Mouse (Mus musculus) left cerebral cortex, adult 9 months (tissue): ENCODE data around the gene Ap3d1.

Source experiments
- DNase-seq, 2 experiments: peaks; one replicate each; pipeline ENCODE4 v3.0.0; 2022; ENCODE audit warnings: low spot score in 2 of 2

The Ap3d1 gene

GRCm38 (mm10) chr10:80742180-80742978 is at the start of gene Ap3d1:
Gene Ap3d1 (minus strand): TSS chr10:80742264.
- DNase-seq = peak; percentile 98 to 99

- DNase-seq = peak in 1 of 2 experiments; percentile 50
Observed at GRCm38 (mm10) chr10:80791476-80792174, 49.6 kb upstream of the Ap3d1 start.

- no peak for DNase-seq
Observed at GRCm38 (mm10) chr10:80790761-80791404, 48.8 kb upstream of the Ap3d1 start.

GRCm38 (mm10) chr10:80787517-80787916 is 45.5 kb upstream of the Ap3d1 start:
- no peak for DNase-seq

DNA sequence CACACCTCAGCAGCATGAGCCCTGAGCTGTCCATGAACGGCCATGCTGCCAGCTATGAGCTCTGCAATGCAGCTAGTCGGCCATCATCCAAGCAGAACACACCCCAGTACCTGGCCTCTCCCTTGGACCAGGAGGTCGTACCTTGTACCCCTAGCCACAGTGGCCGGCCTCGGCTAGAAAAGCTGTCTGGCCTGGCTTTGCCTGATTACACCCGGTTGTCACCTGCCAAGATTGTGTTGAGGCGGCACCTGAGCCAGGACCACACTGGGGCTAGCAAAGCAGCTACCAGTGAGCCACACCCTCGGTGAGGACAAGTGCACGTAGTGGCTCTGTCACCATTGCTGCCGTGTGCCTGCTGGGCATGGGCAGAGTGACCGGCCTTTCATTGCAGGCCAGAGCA is 43.9 kb upstream of the Ap3d1 start:
- DNase-seq = no peak

DNA sequence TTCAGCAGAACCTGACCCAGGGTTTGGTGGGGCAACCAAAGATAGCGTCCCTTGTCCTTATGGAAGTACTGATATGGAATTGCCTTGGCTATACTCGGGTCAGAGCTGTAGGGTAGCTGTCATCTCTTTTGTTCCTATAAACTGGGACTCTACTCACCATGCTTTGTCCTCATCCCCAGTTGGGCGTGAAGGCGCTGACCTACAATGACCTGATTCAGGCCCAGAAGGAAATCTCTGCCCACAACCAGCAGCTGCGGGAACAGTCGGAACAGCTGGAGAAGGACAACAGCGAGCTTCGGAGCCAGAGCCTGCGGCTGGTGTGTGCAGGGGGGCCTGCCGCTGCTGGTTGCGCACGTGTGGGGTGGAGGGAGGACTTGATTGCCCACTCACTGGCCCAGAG is 42.8 kb upstream of the Ap3d1 start:
- DNase-seq = no peak

GRCm38 (mm10) chr10:80784302-80784701 is 42.2 kb upstream of the Ap3d1 start:
- DNase-seq = peak in 1 of 2 experiments; percentile 47

DNA sequence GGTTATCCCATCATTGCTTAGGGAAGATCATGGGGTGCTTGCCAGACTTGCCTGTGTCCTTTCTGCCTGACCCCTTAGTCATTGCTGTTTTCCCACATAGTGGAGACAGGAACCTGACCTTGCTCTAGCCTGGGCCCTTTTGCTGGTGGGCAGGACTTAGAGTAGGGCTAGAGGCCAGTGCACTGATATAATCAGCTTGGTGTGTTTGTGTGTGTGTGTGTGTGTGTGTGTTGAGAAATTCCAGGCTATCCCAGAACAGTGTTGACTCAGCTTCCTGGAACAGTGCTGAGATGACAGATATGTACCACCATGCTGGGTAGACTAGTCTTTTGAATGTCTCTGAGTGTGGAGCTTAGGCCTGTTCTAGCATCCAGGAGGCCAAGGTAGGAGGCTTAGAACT is 37.5 kb upstream of the Ap3d1 start:
- DNase-seq = no peak

DNA sequence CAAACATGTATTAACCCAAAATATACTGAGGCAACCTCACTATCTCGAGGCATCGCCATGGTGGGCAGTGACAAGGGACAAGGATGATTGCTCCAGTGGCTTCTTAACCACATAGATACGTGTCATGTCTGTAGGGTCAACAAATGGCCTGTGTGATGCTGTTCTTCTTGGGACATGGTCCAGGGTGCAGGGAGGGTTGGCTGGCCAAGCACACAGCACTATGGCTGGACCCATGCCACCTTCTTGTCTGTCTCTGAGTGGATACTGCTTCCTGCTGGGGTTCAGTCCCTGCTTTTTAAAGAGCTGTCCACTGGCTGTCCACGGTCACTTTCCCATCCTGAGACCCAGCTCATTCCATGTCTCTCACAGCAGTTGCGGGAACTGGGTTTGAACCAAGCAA is 35.1 kb upstream of the Ap3d1 start:
- no peak for DNase-seq

DNA sequence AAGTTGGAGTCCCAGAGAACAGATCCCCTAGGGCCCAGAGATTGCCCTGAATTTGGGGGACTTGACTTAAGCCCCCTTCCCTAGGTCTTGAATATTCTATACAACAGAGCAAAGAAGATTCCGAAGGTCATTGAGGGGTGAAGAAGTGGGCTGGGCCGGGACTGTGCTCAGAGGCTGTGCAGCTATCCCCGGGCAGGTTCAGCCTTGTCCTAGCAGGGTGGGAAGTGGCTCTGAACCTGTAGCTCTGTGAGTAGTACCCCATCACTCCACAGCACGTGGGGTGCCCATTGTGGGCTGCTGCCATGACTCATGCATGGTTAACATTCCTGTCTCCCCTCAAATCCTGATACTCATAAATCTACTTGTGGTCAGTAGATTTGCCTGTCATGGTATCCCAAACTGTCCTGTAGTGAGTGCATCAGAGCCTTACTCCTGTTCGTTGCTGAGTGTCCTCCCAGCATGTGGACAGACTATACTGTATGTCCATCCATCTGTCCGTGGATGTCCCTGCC is 34.4 kb upstream of the Ap3d1 start:
- no peak for DNase-seq

DNA sequence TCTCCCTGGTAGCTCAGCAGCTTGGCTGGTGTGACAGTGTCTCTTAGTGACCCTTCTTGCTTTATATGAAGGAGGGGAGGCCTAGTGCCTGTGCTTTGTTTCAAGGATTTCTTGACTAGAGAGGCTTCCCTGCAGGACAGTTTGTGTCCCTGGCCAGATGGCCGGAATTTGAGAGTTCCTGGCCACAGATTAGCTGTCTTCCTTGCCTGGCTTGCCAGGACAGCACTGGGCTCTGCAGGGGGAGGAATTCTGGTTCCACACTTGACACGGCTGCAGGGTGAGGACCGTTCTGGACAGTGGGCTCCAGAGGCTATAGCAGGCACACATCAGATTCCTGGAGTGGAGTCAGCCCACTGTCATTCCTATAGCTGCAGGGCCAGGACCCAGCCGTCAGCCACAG is 33.7 kb upstream of the Ap3d1 start:
- DNase-seq = no peak

DNA sequence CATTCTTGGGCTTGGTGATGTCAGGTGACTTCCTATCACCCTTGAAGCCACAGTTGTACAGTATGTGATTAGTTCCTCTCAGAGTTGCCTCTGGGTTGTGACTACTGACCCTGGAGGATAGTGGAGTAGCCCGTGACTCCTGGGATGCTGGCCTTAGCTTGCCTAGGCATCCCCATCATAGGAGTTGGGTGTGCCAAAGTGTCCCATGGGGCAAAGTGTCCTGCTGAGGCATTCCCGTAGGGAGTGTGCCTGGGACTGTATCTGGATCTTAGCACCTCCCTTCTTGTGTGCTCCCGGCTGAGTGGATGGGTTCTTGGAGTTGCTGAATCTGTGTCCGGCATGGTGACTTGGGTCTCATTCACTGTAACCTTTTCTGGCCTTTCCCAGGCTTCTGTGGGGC is 32.9 kb upstream of the Ap3d1 start:
- DNase-seq = no peak

GRCm38 (mm10) chr10:80774549-80774948 is 32.5 kb upstream of the Ap3d1 start:
- peak; percentile 86 to 93 for DNase-seq

GRCm38 (mm10) chr10:80773816-80774215 is 31.8 kb upstream of the Ap3d1 start:
- no peak for DNase-seq

DNA sequence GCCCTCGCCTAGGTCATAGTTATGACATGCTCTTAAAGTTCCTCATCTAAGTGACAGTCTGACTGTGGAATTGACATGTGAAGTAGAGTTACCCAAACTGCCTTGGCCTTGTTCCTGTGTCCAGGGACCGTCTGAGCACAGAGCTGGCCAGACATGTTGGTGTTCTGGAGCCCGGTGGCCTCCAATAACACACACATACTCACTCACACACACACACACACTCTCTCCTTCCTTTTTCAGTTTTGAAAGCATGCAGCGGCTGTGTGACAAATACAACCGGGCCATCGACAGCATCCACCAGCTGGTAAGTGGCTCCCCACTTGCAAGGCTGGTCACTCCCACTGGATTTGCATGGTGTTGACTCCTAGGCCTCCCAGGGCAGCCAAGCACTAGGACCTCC is 26.3 kb upstream of the Ap3d1 start:
- DNase-seq = no peak

- DNase-seq = no peak
Observed at GRCm38 (mm10) chr10:80766161-80766815, 24.2 kb upstream of the Ap3d1 start.

- DNase-seq = no peak
Observed at GRCm38 (mm10) chr10:80765746-80766145, 23.7 kb upstream of the Ap3d1 start.

- DNase-seq = no peak
Observed at GRCm38 (mm10) chr10:80763502-80763901, 21.4 kb upstream of the Ap3d1 start.

GRCm38 (mm10) chr10:80761821-80762220 is 19.8 kb upstream of the Ap3d1 start:
- no peak for DNase-seq

- DNase-seq = no peak
Observed at GRCm38 (mm10) chr10:80760596-80761524, 18.8 kb upstream of the Ap3d1 start.

DNA sequence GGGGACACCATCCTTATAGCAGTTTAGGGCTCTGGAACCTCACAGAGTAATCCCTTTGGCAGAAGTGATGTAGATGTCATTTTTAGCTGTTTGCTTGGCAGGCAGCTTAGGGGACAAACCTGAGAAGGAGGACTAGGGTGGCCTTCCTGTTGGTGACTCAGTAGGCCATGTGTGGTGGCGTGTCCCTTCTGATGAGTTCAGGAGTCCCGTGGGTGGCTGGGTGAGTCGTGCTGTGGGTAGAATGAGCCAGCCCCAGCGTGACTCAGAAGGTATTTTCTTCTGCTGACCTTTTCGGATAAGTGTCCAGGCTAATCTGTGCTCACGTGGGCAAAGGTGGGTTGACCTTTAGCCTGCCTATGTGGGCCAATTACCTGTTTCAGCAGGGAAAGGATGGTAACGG is 16.6 kb upstream of the Ap3d1 start:
- DNase-seq = no peak
